Mouse (Mus musculus): Measurements from ENCODE around the gene Prkar2a.
A peak's percentile ranks its signal among the peaks of the same experiment; 100 is the strongest.

Gene Prkar2a

DNA sequence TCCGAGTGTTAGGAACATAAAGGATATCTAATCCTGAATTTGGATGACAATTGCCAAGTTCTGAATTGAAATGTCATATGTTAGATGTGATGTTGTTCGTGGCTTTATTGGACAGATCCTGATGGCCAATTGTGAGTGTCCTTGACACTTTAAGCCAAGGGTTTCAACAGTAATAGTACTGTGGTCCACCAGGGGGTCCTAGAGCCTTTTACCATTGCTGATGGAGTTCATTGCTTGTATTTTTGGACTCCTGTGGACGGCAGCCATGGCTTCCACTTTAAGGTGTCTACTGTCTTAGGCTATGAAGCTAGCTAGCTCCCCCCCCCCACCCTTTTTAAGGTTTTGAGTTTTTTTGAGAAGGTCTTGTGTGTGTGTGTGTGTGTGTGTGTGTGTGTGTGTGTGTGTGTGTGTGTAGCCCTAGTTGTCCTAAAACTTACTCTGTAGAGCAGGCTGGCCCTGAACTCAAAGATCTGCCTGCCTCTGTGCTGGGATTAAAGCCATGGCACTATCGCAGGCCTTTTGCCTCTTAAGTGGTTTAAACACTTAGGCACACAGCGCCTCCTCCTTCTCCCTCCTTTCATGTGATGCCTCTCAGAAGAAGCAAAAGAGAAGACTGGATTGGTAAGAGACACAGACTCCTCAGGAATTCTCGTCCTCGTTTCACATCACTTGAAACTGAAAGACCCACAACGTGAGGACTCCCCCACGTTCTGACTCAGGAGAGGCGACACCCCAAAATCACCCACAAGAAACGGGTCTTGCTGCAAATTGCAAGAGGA, 63.2 kb downstream of the Prkar2a start:
- no peak for DNase-seq (ENCODE audit: low spot score)

- peak; percentile 57 for DNase-seq (ENCODE audit: low spot score)
Measured at GRCm38 (mm10) chr9:108753326-108753725, 64.2 kb downstream of the Prkar2a start.

DNA sequence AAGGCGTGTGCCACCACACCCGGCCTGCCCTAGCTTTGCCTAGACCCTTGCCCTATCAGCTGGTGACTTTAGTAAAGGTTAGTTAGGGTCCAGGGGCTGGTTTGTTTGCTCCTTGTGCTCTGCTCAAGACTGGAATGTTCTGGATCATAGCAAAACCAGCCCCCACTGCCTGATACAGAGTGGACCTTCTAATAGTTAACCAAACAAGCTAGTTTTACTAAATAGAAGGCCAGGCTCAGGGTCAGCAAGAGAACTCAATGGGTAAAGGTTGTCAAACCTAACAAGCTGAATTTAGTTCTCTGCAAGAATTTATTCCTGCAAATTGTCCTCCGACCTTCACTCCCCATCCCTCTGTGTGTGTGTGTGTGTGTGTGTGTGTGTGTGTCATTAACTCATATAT, 64.9 kb downstream of the Prkar2a start:
- DNase-seq (ENCODE audit: low spot score): no peak

- no peak for DNase-seq (ENCODE audit: low spot score)
Measured at GRCm38 (mm10) chr9:108754423-108754822, 65.3 kb downstream of the Prkar2a start.

- no peak for DNase-seq (ENCODE audit: low spot score)
Measured at GRCm38 (mm10) chr9:108757406-108757805, 68.3 kb downstream of the Prkar2a start.

- DNase-seq (ENCODE audit: low spot score): no peak
Measured at GRCm38 (mm10) chr9:108759121-108759520, 70.0 kb downstream of the Prkar2a start.

- DNase-seq (ENCODE audit: low spot score): peak; percentile 46
Measured at GRCm38 (mm10) chr9:108759805-108760204, 70.7 kb downstream of the Prkar2a start.

DNA sequence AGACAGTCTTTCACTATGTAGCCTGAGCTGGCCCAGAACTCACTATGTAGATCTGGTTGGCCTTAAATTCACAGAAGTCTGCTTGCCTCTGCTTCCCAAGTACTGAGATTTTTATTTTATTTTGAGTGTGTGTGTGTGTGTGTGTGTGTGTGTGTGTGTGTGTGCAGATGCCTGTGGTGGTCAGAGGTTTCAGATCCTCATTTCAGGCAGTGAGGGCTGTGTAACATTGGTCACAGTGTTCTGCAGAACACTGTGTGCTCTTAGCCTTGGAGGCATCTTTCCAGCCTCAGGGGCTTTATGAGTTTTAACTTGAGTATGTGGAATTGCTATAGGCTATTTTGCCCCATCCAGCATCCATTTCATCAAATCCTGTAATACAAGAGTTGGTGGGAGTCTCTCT, 72.4 kb downstream of the Prkar2a start:
- DNase-seq (ENCODE audit: low spot score): no peak

GRCm38 (mm10) chr9:108764971-108765370, 75.9 kb downstream of the Prkar2a start:
- no peak for DNase-seq (ENCODE audit: low spot score)

DNA sequence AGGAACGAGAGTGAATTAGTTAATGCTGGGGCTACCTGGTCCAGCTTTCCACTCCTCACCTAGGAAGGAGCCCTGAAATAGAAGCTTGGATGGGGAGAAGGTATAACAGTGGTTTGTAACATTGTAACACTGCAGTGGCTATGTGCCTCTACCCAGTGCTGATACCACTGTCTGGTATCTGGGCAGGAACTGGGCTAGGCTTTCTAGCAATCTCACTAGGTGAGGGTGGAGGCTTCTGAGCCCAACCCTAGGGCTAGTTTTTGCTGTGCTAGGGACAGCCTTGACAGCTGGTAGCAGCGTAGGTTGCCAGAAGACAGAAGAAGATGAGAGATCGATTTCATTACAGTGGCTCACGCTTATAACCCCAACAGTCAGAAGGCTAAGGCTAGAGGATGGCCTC, 87.5 kb downstream of the Prkar2a start:
- no peak for DNase-seq (ENCODE audit: low spot score)

GRCm38 (mm10) chr9:108777276-108777675, 88.2 kb downstream of the Prkar2a start:
- no peak for DNase-seq (ENCODE audit: low spot score)

DNA sequence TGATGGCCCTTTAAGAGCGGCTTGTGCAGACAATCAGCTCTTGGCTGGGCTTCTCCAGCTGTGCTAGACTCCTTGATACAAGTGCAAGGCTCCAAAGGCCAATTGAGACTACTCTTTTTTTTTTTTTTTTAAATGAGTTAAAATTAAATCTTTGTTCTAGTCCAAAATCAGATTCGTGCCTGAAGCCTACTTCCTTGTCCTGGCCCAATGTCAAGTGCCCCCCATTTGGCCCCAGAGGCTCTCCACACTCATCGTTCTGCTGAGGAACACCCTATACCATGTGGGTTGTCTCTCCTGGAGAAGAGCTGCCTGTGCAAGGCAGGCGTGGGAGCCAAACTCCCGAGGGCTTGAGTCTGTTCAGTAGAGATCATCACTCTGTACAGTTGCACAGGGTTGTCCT, 91.8 kb downstream of the Prkar2a start:
- DNase-seq (ENCODE audit: low spot score): peak; percentile 20

DNA sequence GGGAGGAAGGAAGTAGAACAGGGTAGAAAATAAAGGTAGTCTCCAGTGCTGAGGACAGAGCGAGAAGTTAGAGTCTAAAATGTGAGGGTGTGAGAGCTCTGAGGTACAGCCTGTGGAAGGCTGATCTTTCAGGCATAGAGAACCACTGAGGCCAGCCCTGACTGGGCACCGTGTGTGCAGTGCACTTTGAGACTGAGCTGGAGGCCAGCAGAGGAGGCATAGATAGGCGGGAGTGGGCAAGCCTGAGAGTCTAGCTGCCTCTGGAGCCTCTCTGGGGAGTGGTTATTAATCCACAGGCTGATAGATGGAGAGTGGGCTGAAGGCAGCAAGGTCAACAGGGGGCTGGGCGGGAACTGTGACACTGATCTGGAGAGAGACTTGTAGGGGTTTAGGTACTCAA, 92.8 kb downstream of the Prkar2a start:
- DNase-seq (ENCODE audit: low spot score): no peak

DNA sequence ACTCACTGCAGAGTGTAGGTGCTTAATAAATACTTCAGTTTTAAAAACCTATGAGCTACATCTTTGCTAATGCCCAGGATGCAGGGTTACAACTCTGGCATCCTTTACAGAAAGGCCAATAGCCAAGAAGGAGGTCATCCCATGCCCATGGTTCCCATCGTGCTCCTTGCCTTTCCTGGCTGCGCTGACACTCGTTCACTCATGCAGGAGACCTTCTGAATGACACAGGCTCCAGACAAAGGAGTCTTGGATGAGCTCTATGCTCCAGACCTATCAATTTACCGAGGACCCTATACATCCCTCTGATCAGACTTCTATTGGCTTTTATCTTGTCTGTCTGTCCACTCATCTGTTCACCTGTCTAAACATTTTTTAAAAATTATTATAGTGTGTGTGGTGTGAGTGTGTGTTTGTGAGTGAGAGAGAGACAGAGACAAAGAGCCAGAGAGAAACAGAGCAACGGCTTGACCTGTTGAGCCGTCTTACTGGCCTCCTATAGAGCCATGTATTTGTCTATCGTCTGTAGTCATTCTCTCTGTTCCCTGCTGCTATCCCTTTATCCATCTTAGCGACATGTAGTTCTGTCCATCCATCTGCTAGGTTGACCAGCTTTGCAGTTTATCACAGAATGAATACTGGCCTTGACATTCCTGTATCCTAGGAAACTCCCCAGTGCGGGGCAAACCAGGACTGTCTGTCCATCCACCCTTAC, 93.9 kb downstream of the Prkar2a start:
- no peak for DNase-seq (ENCODE audit: low spot score)

GRCm38 (mm10) chr9:108783548-108784463, 94.7 kb downstream of the Prkar2a start, which contains the start of gene Ip6k2:
Gene Ip6k2, plus strand, starts transcription at chr9:108783796.
- peak; percentile 98 for DNase-seq (ENCODE audit: low spot score)

GRCm38 (mm10) chr9:108785416-108785815, 96.3 kb downstream of the Prkar2a start:
- no peak for DNase-seq (ENCODE audit: low spot score)

- no peak for DNase-seq (ENCODE audit: low spot score)
Measured at GRCm38 (mm10) chr9:108786494-108786893, 97.4 kb downstream of the Prkar2a start.

- DNase-seq (ENCODE audit: low spot score): no peak
Measured at GRCm38 (mm10) chr9:108787080-108787479, 98.0 kb downstream of the Prkar2a start.

DNA sequence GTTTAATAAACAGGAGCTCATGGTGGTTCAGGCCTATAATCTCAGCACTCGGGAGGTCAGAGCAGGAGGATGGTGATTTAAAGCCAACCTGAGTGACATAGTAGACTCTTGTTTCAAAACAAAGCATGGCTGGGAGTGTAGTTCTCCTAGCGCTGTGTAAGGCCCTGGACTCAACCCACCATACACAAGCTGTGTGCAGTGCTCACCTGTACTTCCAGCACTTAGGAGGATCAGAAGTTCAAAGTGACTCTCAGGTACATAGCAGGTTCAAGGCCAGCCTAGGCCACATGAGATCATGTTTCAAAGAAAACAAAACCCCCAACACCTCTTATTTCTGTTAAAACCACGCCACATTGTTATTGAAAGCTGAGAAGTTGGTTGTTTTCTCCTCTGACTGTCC, 99.6 kb downstream of the Prkar2a start:
- DNase-seq (ENCODE audit: low spot score): no peak

DNA sequence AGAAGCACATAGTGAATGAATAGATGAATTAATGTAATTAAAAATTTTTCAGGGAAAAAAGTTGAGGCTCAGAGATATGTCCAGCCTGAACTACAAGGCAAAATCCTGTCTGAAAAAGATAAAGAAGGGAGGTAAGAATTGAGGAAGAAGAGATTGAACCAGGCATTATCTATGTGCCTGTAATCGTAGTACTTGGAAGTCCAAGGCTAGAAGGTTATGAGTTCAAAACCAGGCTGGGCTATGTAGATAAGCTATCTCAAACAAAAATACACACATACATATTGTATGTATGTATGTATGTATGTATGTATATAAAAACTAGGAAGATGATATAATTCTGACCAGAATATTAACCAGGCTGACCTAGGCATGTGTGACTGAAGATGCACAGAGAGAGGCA, 103.2 kb downstream of the Prkar2a start:
- no peak for DNase-seq (ENCODE audit: low spot score)

DNA sequence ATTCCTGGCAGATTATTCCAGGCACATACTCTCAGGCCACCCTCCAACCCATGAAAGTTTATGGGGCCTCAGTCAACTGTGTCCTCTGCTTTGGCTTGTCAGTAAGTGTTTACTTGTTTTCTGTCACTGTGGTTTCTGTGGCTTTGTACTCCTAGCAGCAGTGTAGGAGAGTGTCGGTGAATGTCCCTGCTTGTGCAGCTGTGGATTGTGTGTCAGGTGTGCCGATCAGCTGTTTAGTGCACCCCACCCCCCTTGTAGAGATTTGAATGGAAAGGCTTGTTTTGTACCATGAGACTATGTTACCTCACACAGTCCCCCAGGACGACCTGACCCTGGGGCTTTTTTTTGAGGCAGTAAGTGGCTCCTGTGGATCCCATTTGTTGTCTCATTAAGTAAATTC, 103.6 kb downstream of the Prkar2a start:
- DNase-seq (ENCODE audit: low spot score): no peak

DNA sequence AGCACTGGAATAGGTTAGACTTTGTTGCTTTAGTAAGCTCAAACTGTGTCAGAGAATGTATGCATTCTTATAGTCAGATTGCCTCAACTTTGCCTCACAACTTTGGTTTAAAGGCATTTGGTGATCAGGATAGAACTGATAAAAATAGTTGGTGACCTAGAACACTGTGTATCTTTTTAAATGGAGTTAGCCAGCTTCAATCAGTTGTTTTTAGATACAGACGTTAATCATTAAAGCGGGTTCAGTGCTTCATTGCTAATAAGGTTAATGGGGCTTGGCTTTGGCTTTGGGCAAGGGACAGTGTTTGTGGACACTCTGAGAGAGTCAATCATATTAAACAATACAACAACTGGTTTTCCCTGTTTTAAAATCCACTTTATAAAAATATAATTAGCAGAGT, 106.2 kb downstream of the Prkar2a start:
- no peak for DNase-seq (ENCODE audit: low spot score)
